Mouse (Mus musculus) heart, postnatal 0 days (tissue): ENCODE results near the gene Yars.

Experiments used
- CTCF ChIP-seq: IDR thresholded peaks from 2 replicates; pipeline ENCODE4 v1.5.1; 2016; ENCODE audit warnings: antibody characterized with exemption, control low read depth, low read depth
- EP300 ChIP-seq: IDR thresholded peaks from 2 replicates; pipeline ENCODE4 v1.6.1; 2016; ENCODE audit warnings: antibody characterized with exemption, low read depth

DNA sequence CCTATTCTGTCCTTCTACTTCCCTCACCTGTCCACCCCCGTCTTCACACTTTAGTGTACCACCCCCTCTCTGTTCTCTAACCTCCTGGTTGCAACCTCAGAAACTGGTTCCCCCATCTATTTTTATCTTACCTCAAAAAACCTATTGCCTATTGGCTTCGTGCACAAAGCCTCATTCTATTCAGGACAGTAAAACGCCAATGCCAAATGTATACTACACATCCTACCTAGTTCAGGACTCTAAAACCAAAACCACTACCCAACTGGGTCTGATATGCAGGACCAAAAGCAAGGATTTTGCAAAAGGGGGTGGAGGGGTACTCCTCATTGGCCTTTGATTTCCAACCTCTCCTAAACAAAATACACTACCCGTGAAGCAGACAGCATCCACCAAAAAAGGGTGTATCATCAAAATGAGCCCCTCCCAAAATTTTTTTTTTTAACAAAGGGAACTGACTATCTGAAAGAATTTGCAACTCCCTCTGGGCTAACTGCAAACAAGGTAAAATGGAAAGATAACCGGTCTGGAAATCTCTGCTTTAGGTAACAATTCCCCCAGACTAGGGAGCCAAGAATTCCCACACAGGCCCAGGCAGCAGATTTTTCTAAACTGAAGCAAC lies 1.4 kb upstream of the Yars start:
- TF ChIP-seq CTCF (no peak), EP300 (no peak)
